ENCODE assay signal across 11 mouse cellular contexts in genomic region chr9:109914269-109914926, GRCm38 (mm10). TPM values are rescaled to one million over a fixed set of nuclear protein-coding genes. Genes with fewer than 3 reads are reported as not detected.
DNase-seq lines count a peak whose midpoint lies in the region; ATAC-seq and TF ChIP-seq lines count a peak whose summit lies in the region.
"Had no signal": no experiment of that assay in that cellular context is flagged by ENCODE, and none has a peak within 500 bp of the region (broad histone marks: within the 10 kb centered on the region; RNA-seq: fewer than 3 reads in every experiment).

No protein-coding gene starts in this region.

- no peaks in the 10 kb centered on the region for H3K36me3 ChIP-seq in liver, adult 2 months (ENCODE audit: control insufficient read depth, insufficient read depth, low read length)
- H3K36me3 ChIP-seq in liver, embryonic 11.5 days (ENCODE audit: control insufficient read depth, insufficient read depth, low read length): no peaks in the 10 kb centered on the region
- no peaks in the 10 kb centered on the region for H3K36me3 ChIP-seq in kidney, postnatal 0 days (ENCODE audit: insufficient read depth, low read length)
- H3K36me3 ChIP-seq: hindbrain, embryonic 10.5 days; liver, embryonic 15.5 days; midbrain, embryonic 15.5 days had no signal

- TF ChIP-seq POLR2A in liver, adult 2 months (IDR thresholded peaks at IDR 0.05; ENCODE audit: extremely low read depth, insufficient read depth, low read length): no peak

- H3K27ac ChIP-seq in liver, adult 2 months (replicated peaks; ENCODE audit: insufficient read depth, low read depth, low read length): no peak overlapping the region
- H3K27ac ChIP-seq in liver, embryonic 11.5 days (ENCODE audit: low read depth, low read length): no peak overlapping the region
- peak overlapping the region; percentile 51; the same call in 1 of the 2 replicates for H3K27ac ChIP-seq in kidney, postnatal 0 days
- H3K27ac ChIP-seq: hindbrain, embryonic 10.5 days; liver, embryonic 15.5 days; midbrain, embryonic 15.5 days; stomach, postnatal 0 days had no signal

- TF ChIP-seq CTCF in liver, adult 2 months (IDR thresholded peaks at IDR 0.05; ENCODE audit: low read depth, low read length): no peak
- peak; percentile 31 for TF ChIP-seq CTCF in kidney, postnatal 0 days (IDR thresholded peaks at IDR 0.05; ENCODE audit: low read depth)

- no peaks in the 10 kb centered on the region for H3K27me3 ChIP-seq in liver, adult 2 months (ENCODE audit: control insufficient read depth, insufficient read depth, low read length)
- no peaks in the 10 kb centered on the region for H3K27me3 ChIP-seq in liver, embryonic 11.5 days (replicated peaks; ENCODE audit: control insufficient read depth, insufficient read depth, low read length)
- no peaks in the 10 kb centered on the region for H3K27me3 ChIP-seq in kidney, postnatal 0 days (ENCODE audit: insufficient read depth, low read length)
- H3K27me3 ChIP-seq: liver, embryonic 15.5 days; midbrain, embryonic 15.5 days had no signal

- H3K79me2 ChIP-seq in liver, adult 2 months (ENCODE audit: control insufficient read depth, insufficient read depth, low read length): no peaks in the 10 kb centered on the region

- no peak overlapping the region for H3K4me2 ChIP-seq in liver, embryonic 11.5 days
- H3K4me2 ChIP-seq in kidney, postnatal 0 days (ENCODE audit: low read length): peak overlapping the region; percentile 31; the same call in 1 of the 2 replicates
- H3K4me2 ChIP-seq: liver, embryonic 15.5 days; midbrain, embryonic 15.5 days had no signal

- no peak for ATAC-seq in liver, embryonic 11.5 days (replicated peaks; ENCODE audit: low FRiP score)
- peak; percentile 71 for ATAC-seq in kidney, postnatal 0 days (replicated peaks; ENCODE audit: low FRiP score, low read depth)
- ATAC-seq in neutrophil, adult 5-6 weeks (ENCODE audit: extremely low read depth, insufficient number of reproducible peaks, low FRiP score, poor library complexity, severe bottlenecking): peak; percentile 89
- ATAC-seq: midbrain, embryonic 15.5 days had no signal

- peak; percentile 36 for DNase-seq in liver, adult 2 months (ENCODE audit: extremely low read depth, low read depth, low spot score)
- no peak for DNase-seq in liver, embryonic 11.5 days (ENCODE audit: low spot score)
- peak; percentile 35 for DNase-seq in R1 (ENCODE audit: low read depth, low spot score)
- peak; percentile 84 for DNase-seq in kidney, postnatal 0 days (ENCODE audit: low spot score)
- no peak for DNase-seq in cerebellum, postnatal 36 days
- no peak for DNase-seq in cerebellum, postnatal 10 days

- 76% methylated on average over 4 of the region's 4 CpGs for WGBS in liver, adult 2 months
- WGBS in liver, embryonic 11.5 days: 41% methylated on average over 4 of the region's 4 CpGs
- 28% methylated on average over 4 of the region's 4 CpGs for WGBS in kidney, postnatal 0 days

- no peak overlapping the region for H3K4me3 ChIP-seq in liver, adult 2 months (ENCODE audit: insufficient read depth, low read depth, low read length)
- H3K4me3 ChIP-seq in liver, embryonic 11.5 days (ENCODE audit: low read depth, low read length): no peak overlapping the region
- no peak overlapping the region for H3K4me3 ChIP-seq in kidney, postnatal 0 days (replicated peaks; ENCODE audit: low read depth, low read length)
- H3K4me3 ChIP-seq: hindbrain, embryonic 10.5 days; liver, embryonic 15.5 days; midbrain, embryonic 15.5 days had no signal

- H3K9me3 ChIP-seq in liver, embryonic 11.5 days (ENCODE audit: control insufficient read depth, low read length): no peaks in the 10 kb centered on the region
- H3K9me3 ChIP-seq in kidney, postnatal 0 days (replicated peaks; ENCODE audit: low read length): no peaks in the 10 kb centered on the region
- H3K9me3 ChIP-seq: hindbrain, embryonic 10.5 days; liver, embryonic 15.5 days; midbrain, embryonic 15.5 days had no signal

- no peak overlapping the region for H3K9ac ChIP-seq in liver, adult 2 months (ENCODE audit: low read depth, low read length)
- H3K9ac ChIP-seq in liver, embryonic 11.5 days (ENCODE audit: low read depth, low read length): no peak overlapping the region
- no peak overlapping the region for H3K9ac ChIP-seq in kidney, postnatal 0 days (ENCODE audit: low read depth, low read length)
- H3K9ac ChIP-seq: liver, embryonic 15.5 days; midbrain, embryonic 15.5 days had no signal

- H3K4me1 ChIP-seq in liver, adult 2 months (ENCODE audit: control insufficient read depth, insufficient read depth, low read length): no peaks in the 10 kb centered on the region
- no peaks in the 10 kb centered on the region for H3K4me1 ChIP-seq in liver, embryonic 11.5 days (replicated peaks; ENCODE audit: control insufficient read depth, insufficient read depth, low read length)
- no peaks in the 10 kb centered on the region for H3K4me1 ChIP-seq in kidney, postnatal 0 days (replicated peaks; ENCODE audit: insufficient read depth, low read length)
- H3K4me1 ChIP-seq: hindbrain, embryonic 10.5 days; liver, embryonic 15.5 days; midbrain, embryonic 15.5 days had no signal

RNA-seq across cellular contexts. Expression of gene Map4, which starts 16.9 kb away (rescaled TPM):
- 16.8 and 19.3 TPM in 2 replicates for total RNA-seq in liver, adult 2 months (2014; rRNA removed)
- 43.2 and 50.9 TPM in 2 replicates for polyA plus RNA-seq in liver, adult 2 months (2012; rRNA removed)
- polyA plus RNA-seq in liver, embryonic 11.5 days (2014; fragmentation: Nextera tagmentation; extraction: Ambion mirVana): 30.4 and 33.0 TPM in 2 replicates
- 33.9 and 36.9 TPM in 2 replicates for polyA plus RNA-seq in kidney, postnatal 0 days (2015; fragmentation: Nextera tagmentation; extraction: Ambion mirVana)
- 51.6 and 55.5 TPM in 2 replicates for total RNA-seq in neutrophil, adult 5-6 weeks (2017)

RNA-seq across cellular contexts. Expression of gene Cdc25a, which starts 39.0 kb away (rescaled TPM):
- total RNA-seq in liver, adult 2 months (2014; rRNA removed): 0.92 and 2.1 TPM in 2 replicates
- polyA plus RNA-seq in liver, adult 2 months (2012; rRNA removed): 0.73 and 0.87 TPM in 2 replicates
- 39.8 and 42.5 TPM in 2 replicates for polyA plus RNA-seq in liver, embryonic 11.5 days (2014; fragmentation: Nextera tagmentation; extraction: Ambion mirVana)
- polyA plus RNA-seq in kidney, postnatal 0 days (2015; fragmentation: Nextera tagmentation; extraction: Ambion mirVana): 15.6 and 15.7 TPM in 2 replicates
- 7.9 and 10.2 TPM in 2 replicates for total RNA-seq in neutrophil, adult 5-6 weeks (2017)

Comparison
In these comparisons a context has a peak if more than half of its experiments do, and no peak if none do; other contexts are left out.
1. DNase-seq: peak in liver, adult 2 months (single experiment), R1 (single experiment) and kidney, postnatal 0 days (single experiment); none in liver, embryonic 11.5 days (single experiment), cerebellum, postnatal 36 days (0 of 2) and cerebellum, postnatal 10 days (0 of 2).